Mouse (Mus musculus) lung, postnatal 10 days (tissue): ENCODE results near the gene Pgm2.

Experiments used
- DNase-seq: peaks from one replicate; pipeline ENCODE4 v3.0.0; 2021

Pgm2 gene

DNA sequence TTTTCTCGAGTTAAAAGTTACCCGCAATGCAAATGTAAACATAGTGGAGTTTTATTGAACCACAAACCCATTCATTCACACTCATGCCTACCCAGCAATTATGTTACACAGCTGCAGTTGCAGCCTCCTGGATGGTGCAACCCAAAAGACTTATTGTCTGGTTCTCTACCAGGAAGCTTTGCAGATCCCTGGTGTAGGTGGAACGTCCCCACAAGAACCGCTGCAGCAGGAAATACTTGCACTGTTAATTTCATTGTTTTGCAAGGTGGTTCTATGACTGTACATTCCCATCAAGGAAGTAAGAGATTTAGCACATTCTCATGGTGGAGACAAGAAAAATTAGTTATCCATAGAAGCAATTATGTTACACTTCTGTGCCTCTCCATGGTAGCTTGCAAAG, 15.4 kb upstream of the Pgm2 start:
- DNase-seq: no peak

GRCm38 (mm10) chr5:64078740-64079461, 13.8 kb upstream of the Pgm2 start:
- DNase-seq: peak; percentile 38

- DNase-seq: no peak
These were observed 13.3 kb upstream of the Pgm2 start for GRCm38 (mm10) chr5:64079462-64079817.

DNA sequence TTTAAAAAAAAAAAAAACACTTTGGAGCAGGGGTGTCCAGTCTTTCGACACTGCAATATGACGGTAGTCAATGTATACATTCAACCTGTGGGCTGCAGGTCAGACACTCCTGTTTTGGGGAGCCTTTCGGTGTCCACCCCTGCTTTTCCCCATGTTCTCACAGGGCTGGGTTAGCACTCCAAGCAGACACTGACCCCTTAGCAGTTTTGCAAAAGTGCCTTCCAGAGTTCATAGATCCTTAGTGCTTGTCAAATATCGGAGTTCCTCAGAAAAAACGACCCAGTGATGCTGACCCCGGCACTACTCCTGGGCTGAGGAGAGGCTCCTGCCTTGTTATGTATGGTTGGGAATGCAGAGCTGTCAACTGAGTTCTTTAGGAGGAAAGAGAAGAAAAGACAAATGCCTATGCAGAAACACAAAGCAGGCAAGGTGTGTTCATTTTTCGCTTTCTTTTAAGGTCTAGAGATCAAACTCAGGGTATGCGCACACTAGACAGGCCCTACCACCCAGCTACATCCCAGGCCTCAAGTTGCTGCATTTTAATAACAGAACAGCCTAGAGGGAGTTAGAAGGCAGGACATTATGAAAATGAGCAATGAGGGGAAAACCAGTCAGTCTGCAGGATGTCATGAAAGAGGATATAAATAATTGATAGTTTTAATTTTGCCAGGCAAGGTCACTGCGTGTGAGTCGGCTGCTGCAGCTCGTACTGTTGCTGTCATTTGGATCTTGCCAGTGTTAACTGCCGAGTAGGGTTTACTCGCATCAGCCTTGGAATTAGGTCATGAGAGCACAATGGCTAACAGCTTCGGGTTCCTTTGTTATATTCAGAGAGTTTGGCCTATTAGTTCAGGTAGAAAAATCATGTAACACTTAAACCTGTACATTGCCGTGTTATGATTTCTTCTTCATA, 9.0 kb upstream of the Pgm2 start:
- no peak for DNase-seq

DNA sequence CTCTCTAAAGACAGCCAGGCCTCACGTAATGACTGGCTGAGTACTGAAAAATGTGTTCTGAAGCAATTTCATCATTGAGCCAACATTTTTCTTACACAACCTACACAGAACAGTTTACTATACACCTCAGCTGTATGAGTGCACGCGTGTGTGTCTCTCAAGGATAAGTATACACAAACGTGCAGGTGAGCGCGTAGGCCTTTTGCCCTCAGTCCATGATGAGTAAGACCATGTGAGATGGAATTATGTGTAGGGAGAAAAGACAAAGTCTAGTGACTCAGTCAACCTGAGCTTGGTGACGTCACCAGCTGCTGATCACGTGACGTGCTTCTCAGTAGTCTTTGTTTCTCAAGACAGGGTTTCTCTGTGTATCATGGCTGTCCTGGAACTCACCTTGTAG, 7.3 kb upstream of the Pgm2 start:
- DNase-seq: no peak

GRCm38 (mm10) chr5:64088740-64089139, 4.0 kb upstream of the Pgm2 start:
- DNase-seq: no peak

GRCm38 (mm10) chr5:64093349-64093871, 660 bp downstream of the Pgm2 start:
- peak; percentile 39 for DNase-seq

- DNase-seq: peak; percentile 21
These were observed 2.7 kb downstream of the Pgm2 start for GRCm38 (mm10) chr5:64095342-64095993.

DNA sequence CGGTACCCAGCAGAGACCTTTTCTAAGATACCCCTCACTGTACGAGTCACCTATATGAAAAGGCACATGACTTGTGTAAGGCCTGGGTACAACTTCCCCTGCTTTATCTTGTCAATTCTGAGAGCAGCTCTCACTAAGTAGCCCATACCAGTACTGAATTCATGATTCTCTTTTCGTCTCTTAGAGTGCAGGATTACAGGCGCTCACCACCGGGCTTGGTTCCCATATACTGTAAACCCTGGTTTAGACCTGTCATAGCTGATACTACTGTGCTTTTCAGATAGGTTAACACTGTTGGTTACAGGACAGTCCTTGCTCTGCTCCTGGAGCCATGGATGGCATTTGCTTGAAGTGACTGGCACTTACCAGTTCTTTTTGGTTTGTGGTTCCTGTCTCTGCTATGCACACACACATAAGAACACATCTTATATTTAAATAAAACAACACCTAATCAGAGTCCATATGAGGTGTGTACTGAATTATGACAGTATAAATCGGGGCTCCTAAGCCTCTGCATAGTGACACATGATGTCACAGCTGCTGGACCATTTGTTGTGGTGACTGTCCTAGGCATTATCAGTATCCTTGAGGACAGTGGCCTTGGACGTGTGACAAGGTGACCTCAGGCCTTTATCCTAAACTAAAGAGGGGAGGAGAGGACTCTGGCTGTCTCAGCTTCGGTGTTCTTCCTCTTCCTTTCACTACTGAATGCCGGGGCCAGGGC, 9.4 kb downstream of the Pgm2 start:
- no peak for DNase-seq

DNA sequence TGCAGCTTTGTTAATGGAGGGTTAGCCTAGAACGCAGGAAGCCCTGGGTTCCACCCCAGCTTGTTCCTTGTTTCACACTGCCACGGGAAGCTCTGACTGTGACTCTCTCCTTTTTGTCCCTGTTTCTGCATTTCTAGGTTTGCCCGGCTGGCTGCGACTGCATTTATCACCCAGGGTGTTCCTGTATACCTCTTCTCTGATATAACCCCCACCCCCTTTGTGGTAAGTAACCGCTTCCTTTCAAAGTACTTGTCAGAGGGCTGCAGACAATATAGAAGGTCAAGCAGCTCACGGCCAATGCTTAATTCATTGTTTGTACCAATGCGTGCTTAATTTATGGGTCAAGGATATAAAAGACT, 9.9 kb downstream of the Pgm2 start:
- no peak for DNase-seq

- no peak for DNase-seq
These were observed 15.0 kb downstream of the Pgm2 start for GRCm38 (mm10) chr5:64107596-64108289.

GRCm38 (mm10) chr5:64109217-64109616, 16.5 kb downstream of the Pgm2 start:
- DNase-seq: peak; percentile 45

DNA sequence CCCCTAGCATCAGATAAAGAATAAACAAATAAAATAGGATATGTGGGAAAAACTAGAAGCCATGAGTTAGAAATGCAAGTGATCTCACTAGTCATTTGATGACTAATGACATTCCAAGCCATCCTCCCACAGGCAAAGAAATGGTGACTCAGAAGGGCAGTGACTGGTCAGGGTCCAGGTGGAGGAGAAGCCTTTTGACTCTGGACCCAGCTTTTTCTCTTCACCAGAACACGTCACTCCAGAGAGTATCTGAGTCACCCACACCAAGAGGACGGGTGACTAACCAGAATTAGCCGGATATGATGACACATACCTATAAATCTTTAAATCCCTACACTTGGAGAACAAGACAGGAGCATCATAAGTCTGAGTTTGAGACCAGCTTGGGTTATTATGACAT, 19.6 kb downstream of the Pgm2 start:
- DNase-seq: no peak

DNA sequence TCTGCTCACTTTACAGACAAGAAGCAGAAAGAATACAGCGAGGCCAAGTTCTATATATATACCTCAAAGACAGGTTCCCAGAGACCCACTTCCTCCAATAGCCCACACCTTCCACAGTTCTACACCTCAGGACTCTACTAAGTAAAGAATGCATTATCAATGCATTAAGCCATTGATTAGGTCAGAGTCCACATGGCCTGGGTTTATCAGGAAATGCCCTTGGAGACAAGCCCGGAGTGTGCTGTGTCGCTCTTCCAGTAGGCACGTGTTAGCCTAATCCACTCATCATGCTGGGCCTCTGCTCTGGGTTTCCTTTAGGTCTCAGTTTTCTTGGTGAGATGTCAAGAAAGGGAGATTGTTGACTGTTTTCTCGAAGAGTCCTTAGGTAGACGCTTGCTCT, 21.5 kb downstream of the Pgm2 start:
- no peak for DNase-seq

- DNase-seq: no peak
These were observed 24.4 kb downstream of the Pgm2 start for GRCm38 (mm10) chr5:64117191-64117590.

GRCm38 (mm10) chr5:64125783-64126182, 33.0 kb downstream of the Pgm2 start:
- DNase-seq: no peak

GRCm38 (mm10) chr5:64131550-64131949, 38.8 kb downstream of the Pgm2 start:
- DNase-seq: no peak

DNA sequence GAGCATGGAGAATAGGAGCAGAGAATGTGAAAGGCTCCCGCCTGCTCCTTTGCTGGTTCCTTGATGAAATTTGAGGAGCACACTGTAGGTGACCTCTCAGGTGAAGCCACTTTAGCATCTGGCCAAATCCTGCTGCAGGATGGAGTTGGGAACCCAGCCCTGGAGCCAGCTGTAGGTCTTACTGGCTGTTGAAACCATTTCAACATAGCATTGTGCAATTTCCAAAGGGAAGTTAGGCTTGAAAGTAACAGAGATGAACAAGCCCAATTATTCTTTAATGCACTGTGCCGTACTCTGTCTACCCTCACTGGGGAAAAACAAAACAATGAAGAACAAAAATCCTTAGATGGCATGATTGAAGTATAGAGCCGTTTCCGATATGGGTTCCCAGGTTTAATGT, 41.2 kb downstream of the Pgm2 start:
- DNase-seq: no peak

DNA sequence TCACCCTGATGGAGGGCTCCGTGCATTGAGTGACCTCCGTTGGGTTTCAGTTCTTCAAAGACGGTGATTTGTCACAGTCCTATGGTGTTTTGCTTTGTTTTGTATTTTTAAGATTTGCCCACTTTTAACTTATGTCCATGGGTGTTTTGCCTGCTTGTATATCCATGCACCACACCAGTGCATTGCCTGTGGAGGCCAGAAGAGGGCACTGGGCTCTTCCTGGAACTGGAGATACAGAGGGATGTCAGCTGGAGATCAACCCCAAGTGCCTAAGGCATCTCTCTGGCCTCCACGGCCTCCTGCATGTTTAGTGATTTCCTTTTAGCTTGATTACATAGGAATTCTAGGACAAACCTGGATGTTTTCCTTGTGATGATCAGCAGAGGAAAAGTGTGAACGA, 43.6 kb downstream of the Pgm2 start:
- DNase-seq: peak; percentile 17

DNA sequence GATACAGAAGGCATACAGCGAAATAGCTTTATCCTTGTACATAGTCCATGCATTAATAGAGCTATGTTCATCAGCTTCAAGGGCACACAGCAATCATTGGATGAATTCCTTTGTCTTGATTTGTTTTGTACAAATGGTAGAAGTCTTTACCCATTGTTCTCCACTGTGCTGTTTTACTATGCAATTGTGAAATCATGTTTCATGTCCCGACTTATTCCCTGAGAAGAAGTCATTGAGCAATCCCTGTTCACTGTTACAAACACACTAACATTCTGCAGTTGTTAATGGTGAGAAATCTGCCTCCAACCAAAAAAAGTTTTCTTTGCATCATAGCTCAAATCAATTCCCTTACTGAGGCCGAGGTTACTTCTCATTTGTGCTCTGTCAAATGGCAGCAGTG, 47.5 kb downstream of the Pgm2 start:
- no peak for DNase-seq

- no peak for DNase-seq
These were observed 51.6 kb downstream of the Pgm2 start for GRCm38 (mm10) chr5:64144315-64144714.

DNA sequence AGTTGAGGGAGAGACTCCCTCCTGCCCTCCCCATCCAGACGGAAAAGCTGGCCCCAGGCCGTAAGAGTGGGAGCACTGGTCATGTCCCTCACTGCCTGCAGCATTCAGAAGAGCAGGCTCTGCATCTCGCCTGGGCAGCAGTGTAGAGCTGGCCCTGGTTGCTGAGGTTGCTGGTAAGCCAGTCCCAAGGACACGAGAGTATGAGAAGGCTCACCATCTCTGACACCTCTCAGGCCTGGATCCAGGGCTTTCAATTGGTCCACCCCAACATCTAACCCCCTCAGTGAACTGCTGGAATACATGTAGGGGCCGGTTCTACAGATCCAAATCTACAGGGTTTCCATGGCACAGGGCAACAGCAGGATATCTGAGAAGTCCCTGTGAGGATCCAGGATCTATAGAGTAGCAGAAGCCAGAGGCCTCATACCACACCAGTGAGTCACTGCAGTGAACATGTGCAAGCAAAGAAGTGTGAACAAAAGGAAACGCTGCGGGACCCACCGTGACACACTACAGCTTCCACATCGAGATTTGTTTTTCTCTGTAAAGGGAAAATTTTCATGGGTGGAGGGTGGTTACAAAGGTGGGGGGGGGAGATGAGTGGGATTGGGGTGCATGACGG, 53.7 kb downstream of the Pgm2 start:
- no peak for DNase-seq
